Comparison of ENCODE assay signal across 8 mouse cellular contexts in genomic region chr11:3337173-3337955, GRCm38 (mm10). TPM values are rescaled to one million over a fixed set of nuclear protein-coding genes. Genes with fewer than 3 reads are reported as not detected.
DNase-seq lines count a peak whose midpoint lies in the region; ATAC-seq and TF ChIP-seq lines count a peak whose summit lies in the region.

No protein-coding gene starts in this region.

- H3K4me2 ChIP-seq in lung, postnatal 0 days (replicated peaks; ENCODE audit: low read depth, low read length), result no peak overlapping the region
- no peak overlapping the region for H3K4me2 ChIP-seq in kidney, embryonic 16.5 days (replicated peaks; ENCODE audit: low read depth, low read length)
- H3K4me2 ChIP-seq in liver, embryonic 11.5 days, result no peak overlapping the region

- peak; percentile 53 for DNase-seq in lung, postnatal 0 days (ENCODE audit: low spot score)
- DNase-seq in lung, adult 2 months, result no peak
- peak; percentile 83 to 87 for DNase-seq in cerebellum, postnatal 14 days
- peak; percentile 57 to 60 for DNase-seq in heart, adult 2 months
- peak; percentile 45 for DNase-seq in liver, embryonic 11.5 days (ENCODE audit: low spot score)
- DNase-seq in retina, postnatal 7 days (ENCODE audit: low read depth, low spot score), result peak; percentile 38
- DNase-seq in thymus, postnatal 10 days (ENCODE audit: low spot score in 2 of 2), result no peak

- no peak for TF ChIP-seq POLR2A in lung, adult 2 months (IDR thresholded peaks at IDR 0.05; ENCODE audit: borderline replicate concordance, extremely low read depth, low read depth, low read length)
- peak; percentile 40 for TF ChIP-seq POLR2A in heart, adult 2 months (IDR thresholded peaks at IDR 0.05; ENCODE audit: insufficient read depth, low read depth, low read length)

- H3K4me1 ChIP-seq in lung, postnatal 0 days (ENCODE audit: insufficient read depth, low read depth, low read length), result peaks cover 13% of the 10 kb centered on the region; the same call in 1 of the 2 replicates
- peaks cover 28% of the 10 kb centered on the region for H3K4me1 ChIP-seq in lung, adult 2 months (ENCODE audit: control insufficient read depth, insufficient read depth, low read length)
- peaks cover 41% of the 10 kb centered on the region for H3K4me1 ChIP-seq in heart, adult 2 months (ENCODE audit: control insufficient read depth, insufficient read depth, low read length)
- H3K4me1 ChIP-seq in kidney, embryonic 16.5 days (ENCODE audit: insufficient read depth, low read length), result peaks cover 34% of the 10 kb centered on the region
- peaks cover 18% of the 10 kb centered on the region for H3K4me1 ChIP-seq in liver, embryonic 11.5 days (replicated peaks; ENCODE audit: control insufficient read depth, insufficient read depth, low read length)

- no peak for TF ChIP-seq EP300 in lung, postnatal 0 days (IDR thresholded peaks at IDR 0.05)
- 0 out of 2 replicates have a peak, but pooled peaks have one; percentile 35 for TF ChIP-seq EP300 in heart, adult 2 months (IDR thresholded peaks at IDR 0.05; ENCODE audit: insufficient read depth, low read depth, low read length)

- 15% methylated on average over 12 of the region's 12 CpGs for WGBS in lung, postnatal 0 days
- WGBS in lung, adult 2 months, result 29% methylated on average over 12 of the region's 12 CpGs
- WGBS in heart, adult 2 months, result 16% methylated on average over 12 of the region's 12 CpGs
- 16% methylated on average over 12 of the region's 12 CpGs for WGBS in kidney, embryonic 16.5 days
- WGBS in liver, embryonic 11.5 days, result 28% methylated on average over 12 of the region's 12 CpGs

- no peak overlapping the region for H3K4me3 ChIP-seq in lung, postnatal 0 days (ENCODE audit: low read depth, low read length)
- H3K4me3 ChIP-seq in lung, adult 2 months (replicated peaks; ENCODE audit: extremely low read depth, low read depth, low read length), result no peak overlapping the region
- H3K4me3 ChIP-seq in heart, adult 2 months, result no peak overlapping the region
- H3K4me3 ChIP-seq in kidney, embryonic 16.5 days (ENCODE audit: low read length), result no peak overlapping the region
- H3K4me3 ChIP-seq in liver, embryonic 11.5 days (ENCODE audit: low read depth, low read length), result no peak overlapping the region

- intact Hi-C loops in heart, adult 2 months (cut with DNase I), result no loop called here

- H3K79me2 ChIP-seq in heart, adult 2 months (replicated peaks; ENCODE audit: control insufficient read depth, insufficient read depth, low read length), result no peaks in the 10 kb centered on the region

- H3K27ac ChIP-seq in lung, postnatal 0 days (ENCODE audit: low read length), result no peak overlapping the region
- peak overlapping the region; percentile 52 for H3K27ac ChIP-seq in heart, adult 2 months
- H3K27ac ChIP-seq in kidney, embryonic 16.5 days (ENCODE audit: low read length), result peak overlapping the region; percentile 51; the same call in 1 of the 2 replicates
- no peak overlapping the region for H3K27ac ChIP-seq in liver, embryonic 11.5 days (ENCODE audit: low read depth, low read length)

- no peaks in the 10 kb centered on the region for H3K27me3 ChIP-seq in lung, postnatal 0 days (replicated peaks; ENCODE audit: insufficient read depth, low read length)
- H3K27me3 ChIP-seq in heart, adult 2 months (ENCODE audit: control insufficient read depth, insufficient read depth, low read length), result no peaks in the 10 kb centered on the region
- no peaks in the 10 kb centered on the region for H3K27me3 ChIP-seq in kidney, embryonic 16.5 days (ENCODE audit: insufficient read depth, low read length)
- no peaks in the 10 kb centered on the region for H3K27me3 ChIP-seq in liver, embryonic 11.5 days (replicated peaks; ENCODE audit: control insufficient read depth, insufficient read depth, low read length)

- peak; percentile 46 for ATAC-seq in lung, postnatal 0 days
- peak; percentile 40; the same call in 1 of the 2 replicates for ATAC-seq in kidney, embryonic 16.5 days (ENCODE audit: low FRiP score, low TSS enrichment)
- peak; percentile 42; the same call in 1 of the 2 replicates for ATAC-seq in liver, embryonic 11.5 days (replicated peaks; ENCODE audit: low FRiP score)

- no peak overlapping the region for H3K9ac ChIP-seq in lung, postnatal 0 days (replicated peaks; ENCODE audit: low read depth)
- H3K9ac ChIP-seq in heart, adult 2 months (ENCODE audit: low read depth, low read length), result no peak overlapping the region
- peak overlapping the region; percentile 35; the same call in 1 of the 2 replicates for H3K9ac ChIP-seq in kidney, embryonic 16.5 days (replicated peaks; ENCODE audit: low read length)
- H3K9ac ChIP-seq in liver, embryonic 11.5 days (ENCODE audit: low read depth, low read length), result no peak overlapping the region

- H3K36me3 ChIP-seq in lung, postnatal 0 days (ENCODE audit: insufficient read depth, low read length), result 0 out of 2 replicates have a peak, but pooled peaks cover under 1% of the 10 kb centered on the region
- H3K36me3 ChIP-seq in heart, adult 2 months (ENCODE audit: control insufficient read depth, insufficient read depth, low read length), result peaks cover 32% of the 10 kb centered on the region
- H3K36me3 ChIP-seq in kidney, embryonic 16.5 days (ENCODE audit: insufficient read depth, low read length), result no peaks in the 10 kb centered on the region
- no peaks in the 10 kb centered on the region for H3K36me3 ChIP-seq in liver, embryonic 11.5 days (ENCODE audit: control insufficient read depth, insufficient read depth, low read length)

- TF ChIP-seq CTCF in lung, postnatal 0 days (IDR thresholded peaks at IDR 0.05), result no peak
- no peak for TF ChIP-seq CTCF in lung, adult 2 months (IDR thresholded peaks at IDR 0.05; ENCODE audit: insufficient read depth, low read length)
- no peak for TF ChIP-seq CTCF in heart, adult 2 months (IDR thresholded peaks at IDR 0.05)

- H3K9me3 ChIP-seq in lung, postnatal 0 days (ENCODE audit: low read length), result no peaks in the 10 kb centered on the region
- no peaks in the 10 kb centered on the region for H3K9me3 ChIP-seq in kidney, embryonic 16.5 days (ENCODE audit: low read length)
- H3K9me3 ChIP-seq in liver, embryonic 11.5 days (ENCODE audit: control insufficient read depth, low read length), result no peaks in the 10 kb centered on the region

RNA-seq across cellular contexts. Expression of gene Pik3ip1, which starts 7.2 kb away (rescaled TPM):
- 22.7 and 25.5 TPM in 2 replicates for polyA plus RNA-seq in lung, postnatal 0 days (2015; fragmentation: Nextera tagmentation; extraction: Ambion mirVana)
- polyA plus RNA-seq in lung, adult 2 months (2012; rRNA removed), result 23.2 and 38.3 TPM in 2 replicates
- 10 to 100 TPM; 29.4 to 36.4 TPM for total RNA-seq in heart, adult 2 months (2021)
- polyA plus RNA-seq in heart, adult 2 months (2012; rRNA removed), result 29.5 and 36.2 TPM in 2 replicates
- polyA plus RNA-seq in kidney, embryonic 16.5 days (2015; fragmentation: Nextera tagmentation; extraction: Ambion mirVana), result 10.5 and 12.5 TPM in 2 replicates
- 3.5 and 3.8 TPM in 2 replicates for polyA plus RNA-seq in liver, embryonic 11.5 days (2014; fragmentation: Nextera tagmentation; extraction: Ambion mirVana)

RNA-seq across cellular contexts. Expression of gene Patz1, which starts 48.7 kb away (rescaled TPM):
- 22.9 and 23.2 TPM in 2 replicates for polyA plus RNA-seq in lung, postnatal 0 days (2015; fragmentation: Nextera tagmentation; extraction: Ambion mirVana)
- 40.3 and 50.9 TPM in 2 replicates for polyA plus RNA-seq in lung, adult 2 months (2012; rRNA removed)
- total RNA-seq in heart, adult 2 months (2021), result 10 to 100 TPM; 19.4 to 30.8 TPM
- polyA plus RNA-seq in heart, adult 2 months (2012; rRNA removed), result 16.3 and 19.9 TPM in 2 replicates
- 49.5 and 57.0 TPM in 2 replicates for polyA plus RNA-seq in kidney, embryonic 16.5 days (2015; fragmentation: Nextera tagmentation; extraction: Ambion mirVana)
- 42.8 and 44.2 TPM in 2 replicates for polyA plus RNA-seq in liver, embryonic 11.5 days (2014; fragmentation: Nextera tagmentation; extraction: Ambion mirVana)

Comparison
In these comparisons a context has a peak if more than half of its experiments do, and no peak if none do; other contexts are left out.
1. DNase-seq: peak in lung, postnatal 0 days (single experiment), cerebellum, postnatal 14 days (2 of 2), heart, adult 2 months (2 of 2), liver, embryonic 11.5 days (single experiment) and retina, postnatal 7 days (single experiment); none in lung, adult 2 months (single experiment) and thymus, postnatal 10 days (0 of 2).
2. H3K27ac ChIP-seq: peak in heart, adult 2 months (single experiment) and kidney, embryonic 16.5 days (single experiment); none in lung, postnatal 0 days (single experiment) and liver, embryonic 11.5 days (single experiment).
3. Peak in every context shown above with its lines, with median percentiles within 50 percentile points of each other: ATAC-seq.